Mouse (Mus musculus): ENCODE measurements around the gene Spns2.

The Spns2 gene

DNA sequence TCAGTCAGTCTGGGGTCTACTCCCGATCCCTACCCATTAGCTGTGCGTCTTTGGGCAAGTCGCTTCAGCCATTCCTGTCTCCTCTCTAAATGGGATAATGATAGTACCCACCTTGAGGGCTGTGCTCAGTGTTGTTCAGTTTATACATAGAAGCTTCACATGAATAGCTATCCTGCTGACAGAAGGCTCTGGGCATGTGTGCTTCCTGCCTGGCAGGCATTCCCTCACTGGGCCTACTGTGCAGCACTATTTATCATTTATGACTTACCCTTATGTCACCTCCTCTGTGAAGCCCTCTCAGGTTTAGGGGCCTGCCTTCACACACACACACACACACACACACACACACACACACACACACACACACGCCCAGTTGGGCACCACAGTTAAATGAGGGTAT is 10.4 kb upstream of the Spns2 start:
- no peak for DNase-seq (ENCODE audit: low spot score)

DNA sequence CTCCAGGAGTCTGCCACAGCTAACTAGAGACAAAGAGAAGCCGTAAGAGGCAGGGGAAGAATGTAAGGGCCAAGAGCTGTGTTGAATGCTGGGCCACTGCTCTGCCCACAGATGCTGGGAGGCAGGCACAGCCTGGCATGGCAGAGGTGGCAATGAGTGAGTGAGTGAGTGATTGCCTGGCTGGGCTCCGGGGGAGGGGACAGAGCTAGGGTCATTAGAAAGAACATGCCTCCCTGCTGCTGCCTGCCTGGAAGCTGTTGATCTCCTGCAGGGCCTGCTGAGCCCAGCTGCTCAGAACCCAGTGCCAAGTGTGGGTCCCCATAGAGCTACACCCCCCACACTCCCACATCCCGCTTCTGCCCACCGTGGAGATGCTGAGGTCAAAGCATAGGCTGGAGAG is 7.7 kb upstream of the Spns2 start:
- no peak for DNase-seq (ENCODE audit: low spot score)

DNA sequence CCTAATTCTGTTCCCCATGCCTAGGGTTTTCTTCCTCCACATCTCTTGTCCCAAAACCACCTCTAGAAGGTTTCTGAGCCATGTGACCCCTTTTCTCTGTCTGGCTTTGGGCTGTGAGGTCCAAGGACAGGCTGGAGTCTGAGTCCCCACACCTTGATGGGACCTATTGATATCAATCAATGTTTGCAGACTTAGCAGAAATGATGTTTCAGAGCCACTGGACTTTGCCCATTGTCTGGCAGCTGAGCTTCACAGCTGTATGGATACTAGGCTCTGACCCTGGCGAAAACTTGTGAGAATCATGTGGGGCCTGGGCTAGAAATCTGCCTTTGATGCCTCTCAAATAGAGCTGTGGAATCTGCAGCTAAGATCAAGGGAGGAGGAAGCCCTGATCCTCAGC is 7.1 kb upstream of the Spns2 start:
- DNase-seq (ENCODE audit: low spot score), result no peak

DNA sequence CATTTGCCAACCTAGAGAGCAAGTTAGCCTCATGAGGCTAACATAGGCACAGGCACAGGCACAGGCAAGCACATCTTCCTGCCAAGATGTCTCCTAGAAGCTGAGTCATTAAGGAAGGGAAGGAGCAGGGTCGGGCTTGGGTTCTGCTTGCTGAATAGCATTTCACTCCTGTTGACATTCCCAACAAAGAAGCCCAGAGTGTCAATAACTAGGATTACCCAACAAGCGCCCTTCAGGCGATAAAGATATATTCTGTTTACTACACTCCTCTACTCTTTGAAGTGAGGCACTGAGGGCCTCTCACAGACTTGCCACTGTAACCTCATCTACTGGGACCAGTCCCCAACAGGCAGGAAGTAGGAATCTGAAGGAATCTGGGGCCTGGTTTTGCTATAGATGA is 6.4 kb upstream of the Spns2 start:
- DNase-seq (ENCODE audit: low spot score), result no peak

DNA sequence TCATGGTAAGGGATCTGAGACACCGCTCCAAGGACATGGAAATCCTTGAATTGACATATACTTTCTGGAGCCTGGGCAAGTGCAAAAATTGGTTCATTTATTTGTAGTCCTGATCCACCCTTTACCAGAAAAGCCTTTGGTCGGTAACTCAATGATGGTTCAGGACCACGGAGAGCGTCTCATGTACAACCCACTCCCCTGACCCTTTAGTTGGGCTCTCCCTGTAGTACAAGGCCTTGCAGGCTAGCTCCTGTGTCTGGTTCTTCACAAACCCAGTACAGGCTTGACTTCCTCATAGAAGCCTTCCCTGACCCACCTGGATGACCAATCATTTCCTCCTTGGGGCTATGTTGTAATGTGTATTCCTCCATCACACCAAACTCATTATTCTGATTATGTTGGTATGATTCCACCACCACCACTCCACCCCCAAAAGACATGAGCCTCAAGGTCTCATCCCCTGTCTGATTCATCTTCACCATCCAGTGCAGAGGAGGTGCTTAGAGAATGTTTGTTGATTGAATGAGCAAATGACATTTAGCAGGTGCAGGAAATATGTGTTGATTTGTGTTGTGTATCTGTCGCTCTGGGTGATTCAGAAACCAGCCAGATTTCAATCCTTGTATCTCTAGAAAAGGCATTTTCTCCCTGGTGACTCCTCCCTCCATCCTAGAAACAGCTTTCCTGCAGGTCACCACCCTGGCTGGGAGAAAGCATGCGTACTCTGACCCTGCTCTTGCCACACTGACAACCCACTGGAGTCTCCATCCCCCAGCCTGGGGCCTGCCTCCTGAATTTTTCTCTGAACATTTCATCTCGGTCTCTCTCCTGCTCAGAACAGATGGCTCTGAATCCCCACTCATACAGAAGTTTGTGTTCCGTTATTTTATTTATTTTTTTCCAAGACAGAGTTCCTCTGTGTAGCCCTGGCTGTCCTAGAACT is 4.6 kb upstream of the Spns2 start:
- DNase-seq (ENCODE audit: low spot score), result no peak

DNA sequence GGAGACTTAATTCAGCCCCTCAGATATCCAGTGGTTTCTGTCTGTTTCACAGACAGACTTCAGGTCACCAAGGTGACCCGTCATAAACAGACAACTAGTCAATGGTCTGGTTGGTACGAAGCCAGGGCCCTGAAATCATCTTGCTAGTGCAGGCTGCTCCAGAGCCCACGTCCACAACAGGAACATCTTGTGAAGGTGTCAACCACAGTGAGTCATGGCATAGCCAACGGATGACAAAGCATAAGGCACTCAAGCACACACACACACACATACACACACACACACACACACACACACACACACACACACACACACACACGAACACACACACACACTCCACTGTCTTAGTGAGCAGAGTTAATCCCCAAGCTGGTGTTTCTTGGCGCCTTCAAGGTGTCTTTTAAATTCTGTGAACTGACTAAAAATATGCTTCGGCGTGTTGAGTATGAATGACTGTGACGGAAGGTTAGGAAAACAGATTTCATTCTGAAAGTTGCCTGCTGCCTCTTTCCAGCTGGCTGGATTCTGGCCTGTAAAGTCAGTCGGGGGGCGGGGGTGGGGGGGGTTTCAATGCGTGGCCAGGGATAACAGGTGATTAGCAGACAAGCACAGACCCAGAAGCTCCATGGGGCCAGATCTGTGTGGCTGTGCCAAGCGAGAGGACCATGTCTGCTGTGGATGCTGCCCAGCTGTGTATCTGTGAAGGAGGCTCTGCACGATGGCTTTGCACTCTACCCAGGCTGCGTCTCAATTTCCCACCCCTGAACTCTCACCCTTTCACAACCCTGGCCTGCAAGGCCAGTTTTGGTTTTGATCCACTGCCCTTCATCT is 1.6 kb upstream of the Spns2 start:
- DNase-seq (ENCODE audit: low spot score), result no peak

DNA sequence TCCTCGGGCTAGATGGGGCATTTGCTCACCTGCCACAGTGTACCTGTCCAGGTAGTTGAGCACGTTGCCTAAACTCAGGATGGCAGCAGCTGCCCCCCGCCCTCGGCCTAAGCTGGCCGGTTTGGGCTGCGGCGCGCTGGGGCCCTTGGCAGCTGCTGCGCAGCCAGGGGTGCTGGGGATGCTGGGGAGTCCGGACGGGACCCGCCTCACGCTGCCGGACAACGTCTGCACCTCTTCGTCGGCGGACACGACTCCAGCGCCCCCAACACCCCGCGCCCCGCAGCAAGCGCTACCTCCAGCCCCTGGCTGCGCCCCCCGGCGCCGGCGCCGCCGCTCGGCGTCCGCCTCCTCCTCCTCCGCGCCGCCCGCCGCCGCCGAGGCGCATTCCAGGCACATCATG is 307 bp downstream of the Spns2 start:
- no peak for DNase-seq (ENCODE audit: low spot score)

DNA sequence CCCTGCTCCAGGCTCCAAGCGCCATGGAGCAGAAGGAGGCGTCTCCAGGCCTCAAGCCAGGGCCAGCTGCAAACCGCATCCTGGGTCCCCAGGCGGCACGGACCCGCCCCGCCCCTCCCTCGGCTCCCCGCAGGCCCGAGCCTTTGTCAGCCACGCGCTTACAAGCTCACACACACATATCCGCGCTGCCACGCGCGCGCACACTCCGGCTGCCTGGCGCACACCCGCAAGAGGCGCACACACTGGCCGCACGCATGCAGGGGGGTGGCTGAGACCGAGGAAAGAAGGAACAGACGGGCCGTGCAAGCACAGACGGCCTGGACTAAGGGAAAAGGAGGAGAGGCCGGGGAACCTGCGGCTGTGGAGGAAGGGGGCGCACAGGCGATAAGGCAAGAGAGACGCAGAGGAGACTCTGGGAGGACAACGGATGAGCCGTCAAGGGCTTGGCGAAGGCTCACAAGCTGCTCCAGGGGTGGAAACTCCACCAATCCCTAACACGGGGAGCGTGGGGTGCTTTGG is 892 bp downstream of the Spns2 start:
- DNase-seq (ENCODE audit: low spot score), result no peak

DNA sequence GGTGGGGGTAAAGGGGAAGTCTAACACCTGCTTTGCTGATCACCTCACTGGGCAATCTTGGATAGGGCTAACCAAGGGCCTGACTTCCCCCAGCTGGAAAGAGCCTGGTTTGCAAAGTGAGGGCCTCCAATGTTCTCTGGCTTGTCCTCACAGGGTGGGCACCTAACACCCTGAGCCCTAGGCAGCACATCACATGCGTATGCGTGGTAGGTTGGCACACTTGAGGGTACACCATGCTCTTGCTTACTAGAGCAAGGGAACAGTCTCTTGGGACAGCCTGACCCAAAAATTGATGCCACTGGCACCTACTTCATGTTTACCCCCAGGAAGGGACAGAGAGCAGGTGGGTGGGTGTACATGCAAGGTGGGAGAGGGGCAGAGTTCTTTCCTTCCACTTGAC is 2.0 kb downstream of the Spns2 start:
- DNase-seq (ENCODE audit: low spot score), result no peak

DNA sequence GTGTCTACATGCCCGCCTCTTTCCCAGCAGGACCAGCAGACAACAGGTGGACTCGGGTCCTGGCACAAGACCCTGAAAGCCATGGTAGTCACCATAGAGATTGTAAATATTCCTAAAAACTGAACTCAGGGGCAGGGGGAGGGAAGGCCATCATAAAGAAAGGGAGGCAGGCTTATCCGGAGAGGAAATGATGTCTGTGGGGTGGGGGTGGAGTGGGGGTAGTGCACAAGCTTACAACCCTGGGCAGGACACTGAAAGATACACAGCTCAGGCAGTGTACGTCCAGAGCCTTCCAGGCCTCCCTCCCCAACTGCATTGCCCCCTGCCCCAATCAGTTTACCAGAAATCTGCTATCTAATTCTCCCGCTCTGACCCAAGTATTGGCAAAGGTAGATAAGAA is 2.5 kb downstream of the Spns2 start:
- DNase-seq (ENCODE audit: low spot score), result no peak

DNA sequence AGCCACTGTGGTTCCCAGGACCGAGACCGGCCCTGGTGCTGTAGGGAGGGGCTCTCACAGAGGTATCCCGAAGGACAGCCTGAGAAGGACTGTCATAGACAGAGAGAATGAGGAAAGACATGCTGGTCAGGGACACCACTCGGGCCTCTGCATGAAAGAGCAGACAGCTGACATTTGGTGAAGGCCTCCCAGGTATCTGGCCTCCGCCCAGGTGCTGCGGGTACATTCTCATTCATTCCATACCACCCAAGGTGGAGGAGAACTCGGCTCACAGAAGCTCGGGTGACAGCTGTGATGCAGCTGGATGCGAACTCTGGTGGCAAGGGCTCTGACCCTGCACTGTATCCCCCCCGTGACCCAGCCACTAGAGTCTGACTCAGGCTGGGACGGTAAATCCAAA is 3.7 kb downstream of the Spns2 start:
- no peak for DNase-seq (ENCODE audit: low spot score)

DNA sequence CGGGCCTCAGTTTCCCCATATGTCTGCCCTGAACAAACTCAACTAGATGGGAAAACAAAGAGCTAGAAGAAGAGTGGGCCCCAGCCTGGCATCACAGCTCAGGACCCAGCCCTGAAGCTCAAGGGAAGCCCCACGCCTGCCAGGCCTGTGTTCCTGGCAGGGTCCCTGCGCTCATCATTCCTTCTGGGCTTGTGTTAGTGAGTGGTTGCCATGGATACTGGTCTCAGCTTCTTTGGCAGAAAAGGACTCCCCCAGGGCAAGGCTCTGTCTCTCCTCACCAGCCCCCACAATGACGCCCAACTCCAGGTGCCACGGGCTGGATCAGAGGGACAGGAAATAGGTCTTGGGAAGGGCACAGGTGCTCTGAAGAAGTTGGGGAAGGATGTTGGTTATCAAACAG is 4.5 kb downstream of the Spns2 start:
- no peak for DNase-seq (ENCODE audit: low spot score)

DNA sequence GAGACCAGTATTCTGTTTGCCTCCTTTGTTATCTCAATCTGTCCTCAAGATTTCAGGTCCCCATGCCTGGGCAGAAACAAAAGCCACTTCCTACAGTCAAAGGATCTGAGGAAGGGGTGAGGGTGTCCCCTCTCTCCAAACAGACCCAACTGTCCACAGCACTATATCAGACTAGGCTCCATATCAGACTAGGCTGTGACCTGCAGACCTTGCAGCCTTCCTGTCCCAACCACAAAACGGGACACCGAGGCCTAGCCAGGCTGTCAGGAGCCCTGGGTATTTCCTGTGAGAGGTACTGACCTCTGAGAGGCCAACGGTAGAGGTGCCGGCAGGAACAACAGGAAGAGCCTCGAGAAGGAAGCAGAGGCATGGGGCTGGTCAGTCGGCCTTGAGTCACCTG is 5.2 kb downstream of the Spns2 start:
- no peak for DNase-seq (ENCODE audit: low spot score)

DNA sequence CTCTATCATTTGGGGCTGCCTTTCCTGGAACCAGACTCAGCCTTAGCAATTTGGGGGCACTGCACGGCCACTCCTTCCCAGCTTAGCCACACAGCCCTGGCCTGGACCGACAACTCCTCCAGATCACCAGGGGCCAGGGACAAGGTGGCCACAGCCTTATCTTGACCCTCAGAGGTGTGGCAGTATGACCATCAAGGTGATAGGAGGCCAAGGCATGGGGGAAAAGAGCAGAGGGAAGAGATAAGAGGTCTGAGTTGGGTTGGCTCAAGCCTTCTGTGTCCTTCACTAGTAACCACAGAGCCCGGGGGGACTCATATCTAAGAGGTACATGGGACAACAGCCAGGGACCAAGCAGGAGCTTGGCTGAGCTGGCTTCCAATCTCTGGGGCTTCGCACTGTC is 7.8 kb downstream of the Spns2 start:
- no peak for DNase-seq (ENCODE audit: low spot score)

DNA sequence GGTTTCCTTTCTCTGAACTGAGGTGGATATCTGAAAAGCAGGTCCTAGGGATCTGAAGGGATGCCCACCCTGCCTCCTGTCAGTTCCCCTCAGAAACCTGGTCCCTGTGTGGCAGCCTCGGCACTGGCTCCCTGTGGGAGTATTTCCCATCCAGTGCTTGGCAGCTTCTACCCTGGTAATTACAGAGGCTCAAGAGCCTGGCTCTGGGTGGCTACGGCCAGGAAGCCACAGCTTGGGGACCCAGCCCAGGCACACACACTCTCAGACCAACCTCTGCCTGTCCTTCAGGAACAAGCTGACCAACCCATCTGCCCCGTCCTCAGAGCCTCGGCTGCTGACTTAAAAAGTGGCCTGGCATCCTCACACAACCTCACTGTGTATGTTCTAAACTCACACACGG is 8.4 kb downstream of the Spns2 start:
- DNase-seq (ENCODE audit: low spot score), result no peak

DNA sequence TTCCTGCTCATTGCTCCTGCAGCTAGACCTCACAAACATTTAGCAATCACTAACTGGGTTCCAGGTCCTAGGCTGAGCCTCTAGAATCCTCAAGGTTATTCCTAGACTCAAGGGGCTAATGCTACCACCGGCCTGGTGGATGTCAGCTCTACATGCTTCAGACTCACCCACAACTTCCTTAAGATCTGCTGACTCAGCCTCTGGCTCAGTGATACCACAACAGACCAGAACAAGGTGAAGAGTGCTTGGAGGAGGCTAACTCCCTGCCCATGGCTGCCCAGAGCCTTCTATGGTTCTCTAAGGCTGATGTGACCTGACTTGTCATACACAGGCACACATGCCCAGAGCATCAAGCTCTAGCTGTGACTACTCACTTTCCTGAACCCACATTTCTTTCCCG is 10.2 kb downstream of the Spns2 start:
- no peak for DNase-seq (ENCODE audit: low spot score)

DNA sequence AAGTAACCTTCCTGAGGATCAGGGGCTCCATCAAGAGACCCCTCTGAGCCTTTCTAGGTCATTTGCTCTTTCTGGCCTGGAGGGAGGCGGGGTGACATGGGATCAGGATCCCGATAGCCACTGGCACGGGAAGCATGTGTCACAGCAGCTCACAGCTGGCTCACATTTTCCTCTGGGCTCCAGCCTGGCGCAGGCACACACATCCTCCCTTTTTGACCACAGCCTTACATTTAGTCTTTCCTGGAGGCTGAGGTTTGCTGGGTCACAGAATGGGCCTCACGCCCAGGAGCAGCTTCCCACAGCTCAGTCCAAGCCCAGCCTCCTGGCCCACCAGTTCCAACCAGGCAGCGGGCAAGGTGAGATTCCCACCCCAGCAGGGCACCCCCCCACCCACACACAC is 11.5 kb downstream of the Spns2 start:
- no peak for DNase-seq (ENCODE audit: low spot score)

DNA sequence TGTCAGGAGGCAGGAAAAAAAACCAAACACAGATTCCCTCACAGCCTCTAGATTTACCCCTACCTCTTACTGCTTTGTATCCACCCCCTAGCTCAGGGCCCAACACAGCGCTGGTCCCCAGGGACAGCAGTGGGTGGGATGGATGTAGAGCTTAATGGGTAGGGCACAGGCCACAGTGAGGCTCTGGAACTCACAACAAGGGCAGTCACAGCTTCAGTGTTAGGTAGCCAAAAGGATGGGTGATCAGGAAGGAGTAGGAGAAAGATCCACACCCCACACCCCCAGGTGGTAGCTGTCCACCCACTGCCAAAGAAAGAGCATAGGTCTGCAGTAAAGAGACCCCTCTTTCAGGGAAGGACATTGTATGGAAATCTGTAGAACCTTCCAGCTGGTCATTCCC is 12.1 kb downstream of the Spns2 start:
- DNase-seq (ENCODE audit: low spot score), result no peak

DNA sequence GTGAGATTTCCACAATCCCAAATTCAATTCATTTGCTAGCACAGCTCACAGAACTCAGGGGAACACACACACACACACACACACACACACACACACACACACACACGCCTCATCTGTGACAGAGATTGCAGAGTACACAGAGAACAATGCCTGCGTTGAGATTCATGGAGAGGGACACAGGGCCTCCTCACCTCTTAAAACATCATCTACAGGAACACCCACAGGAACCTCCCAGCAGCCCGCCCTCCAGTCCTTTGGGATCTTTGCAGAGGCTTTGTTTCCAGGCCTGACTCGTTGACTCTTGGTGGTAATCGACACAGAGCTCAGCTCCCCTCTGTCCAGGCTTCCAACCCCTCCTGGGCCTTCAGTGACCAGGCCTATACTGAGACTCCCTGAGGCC is 12.5 kb downstream of the Spns2 start:
- DNase-seq (ENCODE audit: low spot score), result no peak

DNA sequence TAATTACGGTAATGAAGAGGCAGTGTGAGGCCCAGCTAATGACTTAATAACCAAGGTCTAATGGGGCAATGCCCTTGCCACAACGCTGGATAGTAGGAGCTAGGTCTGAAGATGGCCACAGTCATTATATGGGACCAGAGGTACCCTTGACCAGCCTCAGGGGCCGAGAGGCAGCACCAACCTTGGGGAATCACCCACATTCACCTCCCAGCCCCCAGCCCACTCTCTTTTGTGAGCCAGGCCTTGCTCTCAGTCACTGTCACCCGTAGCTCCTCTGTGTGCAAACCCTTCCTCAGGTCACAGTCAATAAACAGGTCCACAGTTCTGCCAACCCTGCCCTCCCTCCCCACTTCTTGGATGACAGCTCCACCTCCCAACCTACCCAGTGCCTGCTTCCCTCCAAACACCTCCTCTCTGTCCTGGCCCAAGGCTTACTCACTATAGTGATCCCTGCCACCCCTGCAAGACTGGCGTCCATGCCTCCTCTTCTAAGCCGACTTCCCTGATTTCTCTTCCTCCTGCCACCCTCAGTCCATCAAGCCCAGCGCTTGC is 13.6 kb downstream of the Spns2 start:
- DNase-seq (ENCODE audit: low spot score), result no peak

DNA sequence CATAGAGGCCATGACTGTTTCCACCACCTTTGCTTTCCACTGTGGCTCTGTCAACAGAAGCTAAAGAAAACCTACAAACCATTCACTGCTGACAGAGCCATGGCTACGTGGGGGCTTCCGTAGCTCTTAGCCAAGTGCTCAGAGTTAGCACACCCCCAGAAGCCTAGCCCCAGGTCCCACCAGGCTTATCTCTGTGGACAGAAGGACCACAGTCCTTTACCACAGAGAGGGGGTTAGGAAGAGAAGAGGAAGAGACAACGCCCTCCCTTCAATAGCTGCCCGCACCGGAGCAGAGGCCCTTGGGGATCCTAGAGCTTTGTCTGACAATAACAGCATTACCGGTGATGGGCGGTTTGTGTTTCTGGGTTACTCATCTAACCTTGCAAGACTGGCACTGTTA is 14.3 kb downstream of the Spns2 start:
- no peak for DNase-seq (ENCODE audit: low spot score)

DNA sequence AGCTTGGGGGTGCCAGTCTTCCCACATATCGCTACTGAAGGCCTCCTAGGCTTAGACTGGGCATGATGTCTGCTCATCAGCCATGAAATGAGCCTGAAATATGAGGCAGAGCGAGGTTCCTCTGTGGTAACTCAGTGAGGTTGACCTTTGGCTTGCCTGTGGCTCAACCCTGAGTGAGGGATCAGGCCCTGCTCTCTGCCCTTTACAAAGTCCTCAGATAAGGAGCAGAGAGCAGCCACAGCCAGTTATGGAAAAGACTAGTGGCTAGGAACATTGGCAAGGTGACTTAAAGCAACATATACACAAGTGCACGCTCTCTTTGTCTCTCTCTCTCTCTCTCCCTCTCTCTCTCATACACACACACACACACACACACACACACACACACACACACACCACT is 14.8 kb downstream of the Spns2 start:
- no peak for DNase-seq (ENCODE audit: low spot score)

DNA sequence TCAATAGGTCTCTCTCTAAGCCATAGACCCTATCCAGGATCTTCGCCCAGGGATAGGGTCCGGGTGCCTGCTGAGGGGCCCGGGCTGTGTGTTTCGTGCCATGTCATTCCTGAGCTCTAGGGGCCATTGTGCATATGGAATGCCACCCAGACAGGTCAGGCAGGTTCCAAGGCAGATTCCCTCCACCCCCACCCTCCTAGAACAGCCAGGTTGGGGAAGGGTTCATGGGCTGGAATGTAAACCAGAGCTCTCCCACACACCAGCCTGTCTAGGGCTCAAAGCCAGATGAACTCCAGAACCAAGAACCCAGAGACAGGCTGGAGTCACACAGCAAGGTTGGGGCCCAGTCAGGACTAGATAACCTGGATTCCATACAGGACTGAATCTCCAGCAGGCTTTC is 16.2 kb downstream of the Spns2 start:
- DNase-seq (ENCODE audit: low spot score), result no peak

Measured in layer of hippocampus, adult 9-10 months (tissue).